Mouse (Mus musculus): ENCODE results near the gene Pde2a. TPM values are rescaled to one million over a fixed set of nuclear protein-coding genes. Genes with fewer than 3 reads are reported as not detected.

The Pde2a gene
- polyA plus RNA-seq (2016; fragmentation: Nextera tagmentation; extraction: Ambion mirVana) = 11.9 and 13.4 TPM in 2 replicates

GRCm38 (mm10) chr7:101421529-101421928 lies at the start of gene Pde2a:
Pde2a (plus strand) TSS chr7:101421691.
- Histone ChIP-seq H3K9me3 (replicated peaks) (no peaks in the 10 kb centered on the region), H3K36me3 (no peaks in the 10 kb centered on the region), H3K4me1 (peaks cover 40% of the 10 kb centered on the region), H3K27ac (replicated peaks) (0 out of 2 replicates have a peak within 1 kb of the TSS, but pooled peaks have one; percentile 14), H3K4me3 (peak within 1 kb of the TSS; percentile 33), H3K27me3 (ENCODE audit: low read depth, poor library complexity, severe bottlenecking) (peaks cover 62% of the 10 kb centered on the region)
- 22% methylated on average over 6 of the region's 6 CpGs for WGBS
- peak; percentile 23 for DNase-seq (ENCODE audit: low spot score)

- no peaks in the 10 kb centered on the region for H3K9me3 ChIP-seq (replicated peaks)
- DNase-seq (ENCODE audit: low spot score) = no peak
- no peaks in the 10 kb centered on the region for H3K36me3 ChIP-seq
- WGBS = 84% methylated on average over 26 of the region's 26 CpGs
- peaks cover 5% of the 10 kb centered on the region for H3K4me1 ChIP-seq
- H3K4me3 ChIP-seq = no peak overlapping the region
- no peaks in the 10 kb centered on the region for H3K27me3 ChIP-seq (ENCODE audit: low read depth, poor library complexity, severe bottlenecking)
- H3K27ac ChIP-seq (replicated peaks) = no peak overlapping the region
These were observed 48.4 kb upstream of the Pde2a start for GRCm38 (mm10) chr7:101373082-101373481.

- Histone ChIP-seq H3K4me3 (no peak overlapping the region), H3K27me3 (ENCODE audit: low read depth, poor library complexity, severe bottlenecking) (no peaks in the 10 kb centered on the region), H3K27ac (replicated peaks) (no peak overlapping the region), H3K9me3 (replicated peaks) (no peaks in the 10 kb centered on the region), H3K4me1 (peaks cover 16% of the 10 kb centered on the region), H3K36me3 (no peaks in the 10 kb centered on the region)
- DNase-seq (ENCODE audit: low spot score) = no peak
These were observed 47.3 kb upstream of the Pde2a start for GRCm38 (mm10) chr7:101374155-101374554.

GRCm38 (mm10) chr7:101376701-101377340 lies 44.7 kb upstream of the Pde2a start:
- Histone ChIP-seq H3K27ac (replicated peaks) (no peak overlapping the region), H3K36me3 (no peaks in the 10 kb centered on the region), H3K27me3 (ENCODE audit: low read depth, poor library complexity, severe bottlenecking) (no peaks in the 10 kb centered on the region), H3K4me1 (peaks cover 24% of the 10 kb centered on the region), H3K4me3 (no peak overlapping the region), H3K9me3 (replicated peaks) (no peaks in the 10 kb centered on the region)
- WGBS = 88% methylated on average over 10 of the region's 10 CpGs
- no peak for DNase-seq (ENCODE audit: low spot score)

- Histone ChIP-seq H3K9me3 (replicated peaks) (no peaks in the 10 kb centered on the region), H3K4me3 (peak overlapping the region; percentile 10; the same call in 1 of the 2 replicates), H3K27ac (replicated peaks) (peak overlapping the region; percentile 46; the same call in 1 of the 2 replicates), H3K27me3 (ENCODE audit: low read depth, poor library complexity, severe bottlenecking) (no peaks in the 10 kb centered on the region), H3K36me3 (no peaks in the 10 kb centered on the region), H3K4me1 (peaks cover 26% of the 10 kb centered on the region)
- WGBS = 49% methylated on average over 7 of the region's 7 CpGs
- DNase-seq (ENCODE audit: low spot score) = no peak
These were observed 43.7 kb upstream of the Pde2a start for GRCm38 (mm10) chr7:101377741-101378262.

GRCm38 (mm10) chr7:101378285-101378684 lies 43.2 kb upstream of the Pde2a start:
- DNase-seq (ENCODE audit: low spot score) = no peak
- Histone ChIP-seq H3K9me3 (replicated peaks) (no peaks in the 10 kb centered on the region), H3K4me3 (no peak overlapping the region), H3K27ac (replicated peaks) (peak overlapping the region; percentile 46; the same call in 1 of the 2 replicates), H3K36me3 (no peaks in the 10 kb centered on the region), H3K4me1 (peaks cover 26% of the 10 kb centered on the region), H3K27me3 (ENCODE audit: low read depth, poor library complexity, severe bottlenecking) (no peaks in the 10 kb centered on the region)
- WGBS = 56% methylated on average over 3 of the region's 3 CpGs

- no peaks in the 10 kb centered on the region for H3K9me3 ChIP-seq (replicated peaks)
- no peak overlapping the region for H3K4me3 ChIP-seq
- H3K36me3 ChIP-seq = no peaks in the 10 kb centered on the region
- peak overlapping the region; percentile 46 for H3K27ac ChIP-seq (replicated peaks)
- no peaks in the 10 kb centered on the region for H3K27me3 ChIP-seq (ENCODE audit: low read depth, poor library complexity, severe bottlenecking)
- H3K4me1 ChIP-seq = peaks cover 26% of the 10 kb centered on the region
- 66% methylated on average over 5 of the region's 5 CpGs for WGBS
- DNase-seq (ENCODE audit: low spot score) = no peak
These were observed 42.6 kb upstream of the Pde2a start for GRCm38 (mm10) chr7:101378796-101379465.

- Histone ChIP-seq H3K27me3 (ENCODE audit: low read depth, poor library complexity, severe bottlenecking) (no peaks in the 10 kb centered on the region), H3K9me3 (replicated peaks) (no peaks in the 10 kb centered on the region), H3K36me3 (no peaks in the 10 kb centered on the region), H3K27ac (replicated peaks) (0 out of 2 replicates have a peak overlapping the region, but pooled peaks have one; percentile 46), H3K4me1 (peaks cover 30% of the 10 kb centered on the region), H3K4me3 (no peak overlapping the region)
- WGBS = 69% methylated on average over 2 of the region's 2 CpGs
- DNase-seq (ENCODE audit: low spot score) = no peak
These were observed 41.8 kb upstream of the Pde2a start for GRCm38 (mm10) chr7:101379732-101380131.

- no peak overlapping the region for H3K4me3 ChIP-seq
- no peaks in the 10 kb centered on the region for H3K9me3 ChIP-seq (replicated peaks)
- no peak for DNase-seq (ENCODE audit: low spot score)
- 85% methylated on average over 6 of the region's 6 CpGs for WGBS
- H3K27ac ChIP-seq (replicated peaks) = no peak overlapping the region
- peaks cover 46% of the 10 kb centered on the region for H3K4me1 ChIP-seq
- H3K27me3 ChIP-seq (ENCODE audit: low read depth, poor library complexity, severe bottlenecking) = no peaks in the 10 kb centered on the region
- H3K36me3 ChIP-seq = no peaks in the 10 kb centered on the region
These were observed 40.0 kb upstream of the Pde2a start for GRCm38 (mm10) chr7:101381512-101381911.

GRCm38 (mm10) chr7:101382378-101382777 lies 39.1 kb upstream of the Pde2a start:
- H3K27ac ChIP-seq (replicated peaks) = no peak overlapping the region; the same call in 1 of the 2 replicates
- H3K27me3 ChIP-seq (ENCODE audit: low read depth, poor library complexity, severe bottlenecking) = no peaks in the 10 kb centered on the region
- no peaks in the 10 kb centered on the region for H3K36me3 ChIP-seq
- H3K9me3 ChIP-seq (replicated peaks) = no peaks in the 10 kb centered on the region
- H3K4me1 ChIP-seq = peaks cover 46% of the 10 kb centered on the region
- DNase-seq (ENCODE audit: low spot score) = no peak
- 78% methylated on average over 8 of the region's 8 CpGs for WGBS
- no peak overlapping the region for H3K4me3 ChIP-seq

- no peak for DNase-seq (ENCODE audit: low spot score)
- no peaks in the 10 kb centered on the region for H3K9me3 ChIP-seq (replicated peaks)
- H3K27me3 ChIP-seq (ENCODE audit: low read depth, poor library complexity, severe bottlenecking) = no peaks in the 10 kb centered on the region
- 73% methylated on average over 3 of the region's 3 CpGs for WGBS
- no peak overlapping the region for H3K4me3 ChIP-seq
- peaks cover 35% of the 10 kb centered on the region for H3K4me1 ChIP-seq
- H3K36me3 ChIP-seq = no peaks in the 10 kb centered on the region
- H3K27ac ChIP-seq (replicated peaks) = no peak overlapping the region
These were observed 37.7 kb upstream of the Pde2a start for GRCm38 (mm10) chr7:101383756-101384155.

GRCm38 (mm10) chr7:101384931-101385330 lies 36.6 kb upstream of the Pde2a start:
- no peaks in the 10 kb centered on the region for H3K36me3 ChIP-seq
- H3K9me3 ChIP-seq (replicated peaks) = no peaks in the 10 kb centered on the region
- no peak overlapping the region for H3K4me3 ChIP-seq
- H3K4me1 ChIP-seq = peaks cover 23% of the 10 kb centered on the region
- no peak for DNase-seq (ENCODE audit: low spot score)
- WGBS = 73% methylated on average over 10 of the region's 10 CpGs
- peak overlapping the region; percentile 58; the same call in 1 of the 2 replicates for H3K27ac ChIP-seq (replicated peaks)
- H3K27me3 ChIP-seq (ENCODE audit: low read depth, poor library complexity, severe bottlenecking) = no peaks in the 10 kb centered on the region

- DNase-seq (ENCODE audit: low spot score) = no peak
These were observed 36.2 kb upstream of the Pde2a start for GRCm38 (mm10) chr7:101385331-101385733.

More at GRCm38 (mm10) chr7:101385331-101385733, 36.2 kb upstream of the Pde2a start:
- 39% methylated on average over 6 of the region's 6 CpGs for WGBS
- Histone ChIP-seq H3K36me3 (no peaks in the 10 kb centered on the region), H3K27me3 (ENCODE audit: low read depth, poor library complexity, severe bottlenecking) (no peaks in the 10 kb centered on the region), H3K9me3 (replicated peaks) (no peaks in the 10 kb centered on the region), H3K4me3 (no peak overlapping the region), H3K27ac (replicated peaks) (peak overlapping the region; percentile 58; the same call in 1 of the 2 replicates), H3K4me1 (peaks cover 23% of the 10 kb centered on the region)

All from midbrain, embryonic 10.5 days (tissue).